Mouse (Mus musculus): ENCODE measurements around the gene Ccdc105. TPM values are rescaled to one million over a fixed set of nuclear protein-coding genes. Genes with fewer than 3 reads are reported as not detected.

Ccdc105 gene
- polyA plus RNA-seq, 1 experiment, result not detected

DNA sequence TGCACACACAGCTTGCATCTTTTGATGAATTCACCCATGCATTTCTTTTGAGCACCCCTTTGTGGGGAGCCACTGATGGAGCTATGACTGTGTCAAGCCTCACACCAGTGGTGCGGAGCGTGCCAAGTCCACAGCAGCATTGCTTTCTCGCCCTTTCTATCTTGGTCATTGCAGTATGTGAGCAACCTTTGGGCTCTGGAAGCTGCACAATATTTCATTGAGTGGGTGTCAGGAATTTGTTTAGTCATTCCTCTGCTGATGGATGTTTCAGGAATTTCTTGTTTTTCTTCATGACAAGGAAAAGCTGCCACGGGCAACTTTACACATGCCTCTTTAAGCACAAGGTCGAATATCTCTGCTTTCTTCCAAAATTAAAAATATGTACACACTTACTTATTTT, 30.8 kb downstream of the Ccdc105 start:
- Histone ChIP-seq H3K4me1 (ENCODE audit: control insufficient read depth, insufficient read depth, low read length) (no peaks in the 10 kb centered on the region), H3K4me3 (replicated peaks; ENCODE audit: extremely low read depth, low read depth, low read length) (no peak overlapping the region)
- no peak for DNase-seq
- 55% methylated on average over 5 of the region's 5 CpGs for WGBS
- no peak for TF ChIP-seq CTCF (IDR thresholded peaks at IDR 0.05; ENCODE audit: insufficient read depth, low read length)
- TF ChIP-seq POLR2A (IDR thresholded peaks at IDR 0.05; ENCODE audit: borderline replicate concordance, extremely low read depth, low read depth, low read length), result no peak

DNA sequence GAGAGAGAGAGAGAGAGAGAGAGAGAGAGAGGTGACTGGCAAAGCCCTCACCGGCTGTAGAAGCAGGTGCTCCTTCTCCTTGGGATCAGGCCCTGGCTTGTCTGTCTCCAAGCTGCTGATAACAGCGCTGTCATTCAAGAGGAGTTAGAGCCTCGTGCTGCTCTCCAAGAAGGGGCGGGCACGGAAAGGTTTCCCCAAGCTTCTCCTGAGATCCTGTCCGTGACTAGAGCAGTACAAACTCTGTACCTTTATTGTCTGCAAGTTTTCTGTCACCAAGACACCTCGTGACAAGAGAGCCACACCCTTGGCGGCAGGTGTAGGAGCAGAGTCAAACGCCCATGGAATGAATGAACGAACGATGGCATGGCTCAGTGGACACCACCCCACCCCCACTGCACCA, 34.8 kb downstream of the Ccdc105 start, which contains the start of gene Casp14:
TSS of gene Casp14 (minus strand) at position 239 of the 400 bp plus-strand sequence.
- H3K4me1 ChIP-seq (ENCODE audit: control insufficient read depth, insufficient read depth, low read length), result no peaks in the 10 kb centered on the region
- no peak for TF ChIP-seq CTCF (IDR thresholded peaks at IDR 0.05; ENCODE audit: insufficient read depth, low read length)
- no peak for TF ChIP-seq POLR2A (IDR thresholded peaks at IDR 0.05; ENCODE audit: borderline replicate concordance, extremely low read depth, low read depth, low read length)
- no peak for DNase-seq
- no peak within 1 kb of the TSS for H3K4me3 ChIP-seq (replicated peaks; ENCODE audit: extremely low read depth, low read depth, low read length)
- 41% methylated on average over 11 of the region's 11 CpGs for WGBS

DNA sequence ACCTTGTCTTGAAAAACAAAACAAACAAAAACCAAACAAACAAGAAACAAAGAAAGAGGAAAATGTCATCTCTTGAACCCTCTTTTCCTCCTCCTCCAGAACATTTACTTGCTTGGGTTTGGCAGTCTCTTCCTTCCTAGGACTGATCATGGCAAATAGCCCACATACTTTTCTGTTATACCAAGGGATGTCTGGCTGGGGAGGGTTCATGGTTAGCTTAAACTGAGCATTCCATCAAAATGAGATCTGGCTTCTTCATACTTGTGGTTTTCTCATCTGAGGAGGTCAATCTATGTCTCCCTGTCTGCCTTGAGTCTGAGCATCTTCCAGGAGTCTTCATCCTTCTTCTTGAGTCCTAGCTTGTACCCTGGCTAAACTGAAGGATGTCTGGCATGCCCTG, 36.6 kb downstream of the Ccdc105 start:
- Histone ChIP-seq H3K4me3 (replicated peaks; ENCODE audit: extremely low read depth, low read depth, low read length) (no peak overlapping the region), H3K4me1 (ENCODE audit: control insufficient read depth, insufficient read depth, low read length) (no peaks in the 10 kb centered on the region)
- DNase-seq, result no peak
- TF ChIP-seq CTCF (IDR thresholded peaks at IDR 0.05; ENCODE audit: insufficient read depth, low read length) (no peak), POLR2A (IDR thresholded peaks at IDR 0.05; ENCODE audit: borderline replicate concordance, extremely low read depth, low read depth, low read length) (no peak)

DNA sequence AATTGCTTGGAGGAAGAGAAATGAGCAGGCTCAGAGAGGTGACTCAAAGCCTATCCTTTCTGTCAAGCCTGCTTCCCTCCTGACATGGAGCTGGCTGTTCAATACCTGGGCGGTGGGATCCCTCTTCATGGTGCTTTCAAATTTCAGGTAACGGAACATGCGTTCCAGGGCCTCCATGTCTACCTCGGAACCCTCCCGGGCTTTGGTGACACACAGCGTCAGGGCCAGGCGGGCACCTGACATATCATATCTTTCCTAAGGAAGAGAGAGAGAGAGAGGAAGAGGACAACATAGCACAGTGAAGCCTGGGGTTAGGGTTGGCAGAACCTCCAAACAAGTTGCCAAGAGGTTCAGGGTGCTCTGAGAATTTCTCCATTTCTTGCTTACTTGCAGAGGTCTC, 37.7 kb downstream of the Ccdc105 start:
- no peak for DNase-seq
- no peaks in the 10 kb centered on the region for H3K4me1 ChIP-seq (ENCODE audit: control insufficient read depth, insufficient read depth, low read length)
- WGBS, result 91% methylated on average over 7 of the region's 7 CpGs
- TF ChIP-seq CTCF (IDR thresholded peaks at IDR 0.05; ENCODE audit: insufficient read depth, low read length) (no peak), POLR2A (IDR thresholded peaks at IDR 0.05; ENCODE audit: borderline replicate concordance, extremely low read depth, low read depth, low read length) (no peak)
- H3K4me3 ChIP-seq (replicated peaks; ENCODE audit: extremely low read depth, low read depth, low read length), result no peak overlapping the region

DNA sequence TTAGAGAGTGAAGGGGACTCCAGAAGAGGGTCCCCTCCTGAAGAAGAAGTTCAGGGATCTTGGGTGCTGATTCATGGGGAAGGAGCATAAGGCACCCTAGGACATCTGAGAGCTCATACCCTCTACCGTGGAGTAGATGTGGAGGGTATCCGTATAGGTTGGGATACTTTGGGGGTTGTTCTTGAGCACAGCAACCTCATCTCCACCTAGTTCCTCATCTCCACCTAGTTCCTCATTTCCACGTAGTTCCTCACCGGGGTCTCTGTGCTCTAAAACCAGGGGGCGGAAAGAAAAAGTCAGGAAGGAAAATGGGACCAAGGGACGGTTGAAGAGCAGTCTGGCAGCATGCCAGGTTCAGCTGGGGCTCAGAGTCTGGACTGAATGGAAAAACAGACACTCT, 38.7 kb downstream of the Ccdc105 start:
- Histone ChIP-seq H3K4me1 (ENCODE audit: control insufficient read depth, insufficient read depth, low read length) (no peaks in the 10 kb centered on the region), H3K4me3 (replicated peaks; ENCODE audit: extremely low read depth, low read depth, low read length) (no peak overlapping the region)
- no peak for TF ChIP-seq POLR2A (IDR thresholded peaks at IDR 0.05; ENCODE audit: borderline replicate concordance, extremely low read depth, low read depth, low read length)
- no peak for TF ChIP-seq CTCF (IDR thresholded peaks at IDR 0.05; ENCODE audit: insufficient read depth, low read length)
- no peak for DNase-seq
- WGBS, result 51% methylated on average over 6 of the region's 6 CpGs

DNA sequence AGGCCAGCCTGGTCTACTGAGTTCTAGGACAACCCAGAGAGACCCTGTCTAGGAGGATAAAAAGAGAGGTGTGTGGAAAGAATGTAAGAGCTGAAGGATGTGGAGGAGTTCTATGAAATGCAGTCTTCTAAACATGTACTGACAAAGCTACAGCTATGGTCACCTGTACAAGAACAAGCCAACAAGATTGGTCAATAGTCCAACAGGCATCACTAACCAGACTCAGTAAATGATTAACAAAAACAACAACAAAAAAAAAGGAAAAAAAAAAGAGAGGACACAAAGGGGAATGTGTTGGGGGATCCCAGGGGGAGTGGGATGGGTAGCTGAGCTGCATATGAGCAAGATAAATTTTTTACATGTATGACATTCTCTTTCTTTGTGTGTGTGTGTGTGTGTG, 42.2 kb downstream of the Ccdc105 start:
- Histone ChIP-seq H3K4me3 (replicated peaks; ENCODE audit: extremely low read depth, low read depth, low read length) (no peak overlapping the region), H3K4me1 (ENCODE audit: control insufficient read depth, insufficient read depth, low read length) (no peaks in the 10 kb centered on the region)
- no peak for TF ChIP-seq CTCF (IDR thresholded peaks at IDR 0.05; ENCODE audit: insufficient read depth, low read length)
- TF ChIP-seq POLR2A (IDR thresholded peaks at IDR 0.05; ENCODE audit: borderline replicate concordance, extremely low read depth, low read depth, low read length), result no peak
- DNase-seq, result no peak

DNA sequence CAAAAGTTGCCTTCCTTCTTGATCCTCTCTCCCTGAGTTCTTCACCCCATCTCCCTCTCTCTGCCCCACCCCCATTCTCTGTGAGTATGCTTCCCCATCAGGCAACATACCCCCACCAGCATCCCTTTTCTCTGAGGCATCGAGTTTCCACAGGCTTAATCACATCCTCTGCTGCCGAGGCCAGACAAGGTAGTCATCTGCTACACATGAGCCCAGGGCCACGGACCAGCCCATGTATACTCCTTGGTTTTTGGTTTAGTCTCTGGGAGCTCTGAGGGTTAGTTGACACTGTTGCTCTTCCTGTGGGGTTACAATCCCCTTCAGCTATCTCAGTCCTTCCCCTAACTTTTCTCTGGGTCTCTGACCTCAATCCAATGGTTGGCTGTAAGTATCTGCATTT, 52.0 kb downstream of the Ccdc105 start:
- Histone ChIP-seq H3K4me1 (ENCODE audit: control insufficient read depth, insufficient read depth, low read length) (no peaks in the 10 kb centered on the region), H3K4me3 (replicated peaks; ENCODE audit: extremely low read depth, low read depth, low read length) (no peak overlapping the region)
- no peak for DNase-seq
- WGBS, result 44% methylated on average over 3 of the region's 3 CpGs
- TF ChIP-seq POLR2A (IDR thresholded peaks at IDR 0.05; ENCODE audit: borderline replicate concordance, extremely low read depth, low read depth, low read length), result no peak
- no peak for TF ChIP-seq CTCF (IDR thresholded peaks at IDR 0.05; ENCODE audit: insufficient read depth, low read length)

Other genes with a start within 250 kb of the Ccdc105 start
- not detected in 2 replicates for gene Olfr1358, start 235.6 kb downstream of the Ccdc105 start, polyA plus RNA-seq (2012; rRNA removed)
- 32.5 and 35.5 TPM in 2 replicates for gene Ilvbl, start 178.7 kb downstream of the Ccdc105 start, polyA plus RNA-seq (2012; rRNA removed)
- gene Syde1, start 161.1 kb downstream of the Ccdc105 start, polyA plus RNA-seq (2012; rRNA removed), result 67.0 and 68.6 TPM in 2 replicates
- not detected in 2 replicates for gene Olfr1357, start 135.0 kb downstream of the Ccdc105 start, polyA plus RNA-seq (2012; rRNA removed)
- gene Casp14, start 34.8 kb downstream of the Ccdc105 start, polyA plus RNA-seq (2012; rRNA removed), result 0.05 and 3.6 TPM in 2 replicates
- gene Slc1a6, start 27.4 kb upstream of the Ccdc105 start, polyA plus RNA-seq (2012; rRNA removed), result 0.25 and 0.50 TPM in 2 replicates
- not detected in 2 replicates for gene Olfr1356, start 99.1 kb upstream of the Ccdc105 start, polyA plus RNA-seq (2012; rRNA removed)
- not detected in 2 replicates for gene Olfr1355, start 122.5 kb upstream of the Ccdc105 start, polyA plus RNA-seq (2012; rRNA removed)
- gene Olfr1354, start 160.1 kb upstream of the Ccdc105 start, polyA plus RNA-seq (2012; rRNA removed), result not detected in 2 replicates
- gene Olfr8, start 197.6 kb upstream of the Ccdc105 start, polyA plus RNA-seq (2012; rRNA removed), result not detected in 2 replicates
- gene Olfr1353, start 210.2 kb upstream of the Ccdc105 start, polyA plus RNA-seq (2012; rRNA removed), result not detected in 2 replicates
- not detected in 2 replicates for gene Olfr1352, start 228.0 kb upstream of the Ccdc105 start, polyA plus RNA-seq (2012; rRNA removed)